Mouse (Mus musculus) liver, postnatal 0 days (tissue): ENCODE data around the gene Cacfd1.

Source experiments
- CTCF ChIP-seq: sonication (generic); IDR thresholded peaks from 2 replicates; pipeline ENCODE4 v1.5.1; 2016; ENCODE audit warnings: antibody characterized with exemption, low read depth
- EP300 ChIP-seq: IDR thresholded peaks from 2 replicates; pipeline ENCODE4 v1.6.1; 2016; ENCODE audit warnings: antibody characterized with exemption, low read depth, mild to moderate bottlenecking

- TF ChIP-seq CTCF (no peak), EP300 (no peak)
Observed at GRCm38 (mm10) chr2:27019530-27019929, 9.8 kb downstream of the Cacfd1 start.
